Mouse (Mus musculus) liver, embryonic 11.5 days (tissue): ENCODE measurements around the gene Reg4. TPM values are rescaled to one million over a fixed set of nuclear protein-coding genes. Genes with fewer than 3 reads are reported as not detected.

Experiments
- ATAC-seq: fragments of 200-750 bp; cut with Nextera tagmentation; replicated peaks from 2 replicates; pipeline ENCODE4 v1.8.0; 2017; ENCODE audit warnings: moderate number of reproducible peaks, mild to moderate bottlenecking, moderate TSS enrichment, moderate library complexity; ENCODE audit not compliant: low FRiP score
- DNase-seq: peaks from one replicate; pipeline ENCODE4 v3.0.0-alpha.2; 2017; ENCODE audit warnings: low spot score
- H3K27ac ChIP-seq: fragments of 300-500 bp; sonication (generic); 2 replicates; pipeline ENCODE4 v1.5.1; 2014; ENCODE audit warnings: mild to moderate bottlenecking, low read depth, low read length, control low read depth
- H3K27me3 ChIP-seq: fragments of 300-500 bp; sonication (generic); replicated peaks from 2 replicates; pipeline ENCODE4 v1.6.1; 2014; ENCODE audit warnings: low read length, mixed read lengths; ENCODE audit not compliant: control insufficient read depth, insufficient read depth
- H3K36me3 ChIP-seq: fragments of 300-500 bp; sonication (generic); 2 replicates; pipeline ENCODE4 v1.6.1; 2014; ENCODE audit warnings: mild to moderate bottlenecking, low read length, moderate library complexity, mixed read lengths; ENCODE audit not compliant: control insufficient read depth, insufficient read depth
- H3K4me1 ChIP-seq: fragments of 300-500 bp; sonication (generic); replicated peaks from 2 replicates; pipeline ENCODE4 v1.6.1; 2014; ENCODE audit warnings: low read length, mixed read lengths; ENCODE audit not compliant: control insufficient read depth, insufficient read depth
- H3K4me2 ChIP-seq: fragments of 300-500 bp; sonication (generic); 2 replicates; pipeline ENCODE4 v1.6.1; 2014; ENCODE audit warnings: mild to moderate bottlenecking, control low read depth, moderate library complexity
- H3K4me3 ChIP-seq: fragments of 300-500 bp; sonication (generic); 2 replicates; pipeline ENCODE4 v1.5.1; 2014; ENCODE audit warnings: low read depth, low read length, control low read depth
- H3K9ac ChIP-seq: fragments of 300-500 bp; sonication (generic); 2 replicates; pipeline ENCODE4 v1.6.1; 2014; ENCODE audit warnings: low read depth, low read length, control low read depth
- H3K9me3 ChIP-seq: fragments of 300-500 bp; sonication (generic); 2 replicates; pipeline ENCODE4 v1.6.1; 2016; ENCODE audit warnings: low read length, inconsistent platforms, mixed read lengths; ENCODE audit not compliant: control insufficient read depth
- WGBS: fragments of 180-500 bp; shearing (Covaris S2); extraction: QIAGEN DNeasy Blood & Tissue Kit; methylation state at CpG from one replicate; pipeline ENCODE4 v1.1.7; 2014; 5-methylcytosine and 5-hydroxymethylcytosine counted together
- polyA plus RNA-seq: library from polyadenylated mRNA; unstranded; fragments of >200 nt; fragmentation: Nextera tagmentation; extraction: Ambion mirVana; gene quantifications from 2 replicates; pipeline ENCODE4 v1.2.1, GENCODE M21; 2014

The Reg4 gene
- polyA plus RNA-seq, 1 experiment from 2014 or later: 0.16 TPM

GRCm38 (mm10) chr3:98209161-98209560 is 12.8 kb upstream of the Reg4 start:
- Histone ChIP-seq H3K4me2 (no peak overlapping the region), H3K4me1 (no peaks in the 10 kb centered on the region), H3K9ac (no peak overlapping the region), H3K36me3 (no peaks in the 10 kb centered on the region), H3K9me3 (no peaks in the 10 kb centered on the region), H3K27me3 (no peaks in the 10 kb centered on the region), H3K27ac (no peak overlapping the region), H3K4me3 (no peak overlapping the region)
- no peak for ATAC-seq
- no peak for DNase-seq
- 74% methylated on average over 4 of the region's 4 CpGs for WGBS

- Histone ChIP-seq H3K36me3 (no peaks in the 10 kb centered on the region), H3K27ac (no peak overlapping the region), H3K4me3 (no peak overlapping the region), H3K9me3 (no peaks in the 10 kb centered on the region), H3K4me1 (no peaks in the 10 kb centered on the region), H3K4me2 (no peak overlapping the region), H3K9ac (no peak overlapping the region), H3K27me3 (no peaks in the 10 kb centered on the region)
- no peak for ATAC-seq
- DNase-seq: no peak
- WGBS: 68% methylated on average over 10 of the region's 10 CpGs
These were observed 11.1 kb upstream of the Reg4 start for GRCm38 (mm10) chr3:98210860-98211259.

DNA sequence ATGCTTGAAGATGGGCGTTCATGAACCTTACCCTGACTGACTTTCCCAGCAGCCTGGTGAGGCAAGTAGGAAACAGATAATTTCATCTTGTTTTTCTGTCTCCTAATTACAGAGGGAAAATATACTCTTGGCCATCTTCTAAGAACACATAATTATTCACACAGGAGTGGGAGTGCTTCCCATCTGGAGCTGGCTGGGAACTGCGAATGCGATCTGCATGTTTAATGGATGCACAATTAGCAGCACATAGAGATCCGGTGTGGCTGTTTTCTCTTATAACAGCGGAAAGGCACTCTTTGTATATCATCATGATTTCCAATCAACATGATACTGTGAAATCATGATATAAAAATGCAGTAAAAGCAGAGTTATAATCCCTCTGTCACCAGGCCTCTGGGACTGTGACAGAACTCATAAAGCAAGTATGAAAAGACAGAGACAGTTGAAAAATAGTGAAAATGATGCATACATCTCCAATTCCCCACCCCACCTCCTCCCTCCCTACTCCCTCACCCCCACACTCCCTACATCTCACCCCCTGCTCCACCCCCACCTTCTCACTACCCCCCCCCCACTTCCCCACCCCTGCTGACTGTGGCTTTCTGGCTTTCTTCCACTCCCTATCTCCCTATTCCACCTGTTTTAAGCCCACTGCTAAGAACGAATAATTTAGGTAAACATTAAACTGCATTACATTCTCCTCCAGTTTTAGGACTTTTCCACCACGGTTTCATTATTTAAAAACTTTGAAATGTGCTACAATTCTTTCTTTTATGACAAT is 10.5 kb upstream of the Reg4 start:
- no peak overlapping the region for H3K9ac ChIP-seq
- H3K27ac ChIP-seq: no peak overlapping the region
- no peaks in the 10 kb centered on the region for H3K36me3 ChIP-seq
- no peaks in the 10 kb centered on the region for H3K27me3 ChIP-seq
- WGBS: 68% methylated on average over 7 of the region's 7 CpGs
- DNase-seq: no peak
- H3K4me2 ChIP-seq: no peak overlapping the region
- H3K4me3 ChIP-seq: no peak overlapping the region
- H3K4me1 ChIP-seq: no peaks in the 10 kb centered on the region
- ATAC-seq: no peak
- no peaks in the 10 kb centered on the region for H3K9me3 ChIP-seq

- H3K36me3 ChIP-seq: no peaks in the 10 kb centered on the region
- H3K4me2 ChIP-seq: no peak overlapping the region
- H3K9me3 ChIP-seq: no peaks in the 10 kb centered on the region
- no peak for DNase-seq
- no peak overlapping the region for H3K27ac ChIP-seq
- WGBS: 72% methylated on average over 3 of the region's 3 CpGs
- no peak overlapping the region for H3K9ac ChIP-seq
- H3K4me1 ChIP-seq: no peaks in the 10 kb centered on the region
- no peak for ATAC-seq
- H3K4me3 ChIP-seq: no peak overlapping the region
- H3K27me3 ChIP-seq: no peaks in the 10 kb centered on the region
These were observed 5.7 kb upstream of the Reg4 start for GRCm38 (mm10) chr3:98216296-98216695.

DNA sequence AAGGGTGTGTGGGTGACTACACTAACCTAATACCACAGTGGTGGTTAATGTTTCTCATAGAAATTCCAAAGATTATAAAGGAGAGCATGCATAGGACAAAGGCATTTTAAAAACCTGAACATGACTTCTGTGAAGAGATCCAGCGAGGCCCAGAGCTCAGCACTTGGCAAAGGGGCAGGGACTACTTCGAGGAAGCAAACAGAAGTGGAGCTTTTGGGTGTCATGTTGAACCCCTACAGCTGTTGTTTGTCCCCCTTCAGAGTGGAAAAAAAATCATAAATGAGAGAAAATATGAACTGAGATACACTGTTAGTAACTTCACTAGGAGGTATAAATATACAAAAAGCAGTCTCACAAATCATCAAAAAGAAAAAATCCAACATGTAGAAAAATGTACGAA is 1.3 kb downstream of the Reg4 start:
- no peaks in the 10 kb centered on the region for H3K4me1 ChIP-seq
- H3K9ac ChIP-seq: no peak overlapping the region
- no peaks in the 10 kb centered on the region for H3K36me3 ChIP-seq
- H3K4me2 ChIP-seq: no peak overlapping the region
- 0 out of 2 replicates have a peak, but pooled peaks cover 4% of the 10 kb centered on the region for H3K27me3 ChIP-seq
- 78% methylated on average over 3 of the region's 3 CpGs for WGBS
- H3K9me3 ChIP-seq: no peaks in the 10 kb centered on the region
- H3K4me3 ChIP-seq: no peak overlapping the region
- ATAC-seq: no peak
- H3K27ac ChIP-seq: no peak overlapping the region
- no peak for DNase-seq

DNA sequence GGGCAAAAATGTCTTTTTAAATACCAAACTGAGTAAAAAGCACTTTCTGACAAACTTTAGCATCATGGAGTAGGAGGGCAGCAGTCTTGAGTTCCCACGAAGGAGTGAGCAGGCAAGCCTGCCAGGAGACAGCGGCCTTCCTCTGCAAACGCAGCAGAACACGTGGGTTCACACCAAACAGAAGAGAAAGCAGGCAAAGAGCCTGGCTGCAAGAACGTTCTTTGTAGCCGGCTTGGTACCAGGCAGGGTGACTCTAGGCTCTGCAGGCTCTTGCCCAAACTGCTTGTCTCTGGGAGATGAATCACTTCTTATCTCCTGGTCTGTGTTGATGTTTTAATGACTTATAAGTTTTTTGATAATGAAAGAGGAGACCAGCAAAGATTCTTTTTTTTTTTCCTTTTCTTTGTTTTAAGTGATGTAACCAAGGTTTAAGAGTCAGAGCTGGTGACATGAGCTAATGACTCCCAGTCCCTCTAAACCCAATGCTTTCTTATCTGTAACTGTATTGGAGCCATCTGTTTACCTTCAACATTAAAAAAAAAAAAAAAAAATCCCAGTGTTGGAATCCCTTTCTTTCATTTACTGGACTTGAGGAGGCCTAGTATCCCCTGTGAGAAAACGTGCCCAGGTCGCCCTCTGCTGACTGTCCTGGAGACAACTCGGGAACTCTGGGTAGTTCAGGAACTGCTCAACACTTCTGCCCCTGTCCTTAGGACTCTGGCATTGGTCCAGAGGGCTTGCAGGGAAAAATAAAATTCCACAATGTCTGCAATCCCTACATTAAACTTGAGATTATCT is 2.0 kb downstream of the Reg4 start:
- no peak overlapping the region for H3K4me3 ChIP-seq
- no peaks in the 10 kb centered on the region for H3K36me3 ChIP-seq
- H3K27me3 ChIP-seq: 0 out of 2 replicates have a peak, but pooled peaks cover 4% of the 10 kb centered on the region
- no peak overlapping the region for H3K4me2 ChIP-seq
- no peaks in the 10 kb centered on the region for H3K4me1 ChIP-seq
- 22% methylated on average over 9 of the region's 9 CpGs for WGBS
- ATAC-seq: peak; percentile 54; the same call in 1 of the 2 replicates
- DNase-seq: no peak
- no peak overlapping the region for H3K27ac ChIP-seq
- H3K9ac ChIP-seq: no peak overlapping the region
- no peaks in the 10 kb centered on the region for H3K9me3 ChIP-seq

DNA sequence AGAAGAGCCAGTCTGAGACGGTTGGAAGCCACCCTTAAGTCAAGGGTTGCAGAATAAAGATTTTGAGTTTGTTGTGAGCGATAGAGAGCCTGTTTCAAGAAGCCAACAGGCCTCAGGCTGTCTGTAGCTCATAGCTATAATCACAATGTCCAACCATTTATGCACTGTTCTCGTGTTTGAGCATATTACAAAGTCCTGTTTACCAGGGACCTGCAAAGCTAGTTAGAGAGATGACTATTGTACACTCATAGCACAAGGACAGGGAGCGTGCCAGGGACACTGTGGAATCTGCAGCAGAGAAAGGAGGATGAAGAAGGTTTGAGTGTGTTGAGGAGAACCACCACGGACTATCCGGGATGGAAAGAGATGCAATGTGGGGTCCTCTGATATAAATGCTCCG is 3.0 kb downstream of the Reg4 start:
- no peak overlapping the region for H3K4me2 ChIP-seq
- DNase-seq: no peak
- WGBS: 86% methylated on average over 7 of the region's 7 CpGs
- no peaks in the 10 kb centered on the region for H3K9me3 ChIP-seq
- ATAC-seq: no peak
- 0 out of 2 replicates have a peak, but pooled peaks cover 4% of the 10 kb centered on the region for H3K27me3 ChIP-seq
- no peaks in the 10 kb centered on the region for H3K36me3 ChIP-seq
- H3K27ac ChIP-seq: no peak overlapping the region
- no peak overlapping the region for H3K9ac ChIP-seq
- no peaks in the 10 kb centered on the region for H3K4me1 ChIP-seq
- no peak overlapping the region for H3K4me3 ChIP-seq

- Histone ChIP-seq H3K4me1 (no peaks in the 10 kb centered on the region), H3K9ac (no peak overlapping the region), H3K36me3 (no peaks in the 10 kb centered on the region), H3K4me2 (no peak overlapping the region), H3K27me3 (0 out of 2 replicates have a peak, but pooled peaks cover 4% of the 10 kb centered on the region), H3K4me3 (no peak overlapping the region), H3K9me3 (no peaks in the 10 kb centered on the region), H3K27ac (no peak overlapping the region)
- 36% methylated on average over 2 of the region's 2 CpGs for WGBS
- no peak for ATAC-seq
- DNase-seq: no peak
These were observed 3.8 kb downstream of the Reg4 start for GRCm38 (mm10) chr3:98225746-98226145.
